Mouse (Mus musculus) left cerebral cortex, adult 18-20 months (tissue): ENCODE measurements around the gene Zfp36l2. TPM values are rescaled to one million over a fixed set of nuclear protein-coding genes. Genes with fewer than 3 reads are reported as not detected.
A peak's percentile ranks its signal among the peaks of the same experiment; 100 is the strongest.

ENCODE experiments used
- DNase-seq, 2 experiments: peaks; one replicate each; pipeline ENCODE4 v3.0.0; 2021 to 2022; ENCODE audit warnings: low spot score in 2 of 2, mixed read lengths in 1 of 2
- total RNA-seq, 2 experiments: library from RNA; stranded (reverse); gene quantifications; 2 replicates each; pipeline ENCODE4 v1.2.3; 2021

The Zfp36l2 gene
- total RNA-seq, 2 experiments from 2014 or later, result 24.8 to 25.1 TPM

- DNase-seq, result no peak
These were observed 33.3 kb downstream of the Zfp36l2 start for GRCm38 (mm10) chr17:84154302-84155028.

- no peak for DNase-seq
These were observed 34.6 kb downstream of the Zfp36l2 start for GRCm38 (mm10) chr17:84152976-84153786.

GRCm38 (mm10) chr17:84152206-84152975 is 35.4 kb downstream of the Zfp36l2 start:
- DNase-seq, result no peak

DNA sequence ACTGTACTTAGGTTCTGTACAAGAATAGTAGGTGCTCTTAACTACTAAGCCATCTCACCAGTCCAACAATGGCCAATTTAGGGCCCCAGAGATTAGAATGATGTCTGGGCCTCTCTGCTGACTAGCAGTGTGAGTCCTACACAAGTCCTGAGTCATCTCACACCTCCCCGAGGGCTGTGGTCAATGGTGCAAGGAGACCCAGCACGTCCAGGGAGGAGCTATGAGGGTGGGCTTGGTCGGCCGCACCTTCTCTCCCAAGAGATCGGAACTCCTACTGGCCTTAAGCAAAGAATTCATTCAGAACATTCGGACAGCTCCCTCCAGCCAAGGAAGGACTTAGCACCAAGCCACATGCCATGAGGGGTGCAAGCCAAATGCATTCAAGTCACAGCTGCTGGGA is 36.4 kb downstream of the Zfp36l2 start:
- no peak for DNase-seq

GRCm38 (mm10) chr17:84150291-84150690 is 37.5 kb downstream of the Zfp36l2 start:
- no peak for DNase-seq

DNA sequence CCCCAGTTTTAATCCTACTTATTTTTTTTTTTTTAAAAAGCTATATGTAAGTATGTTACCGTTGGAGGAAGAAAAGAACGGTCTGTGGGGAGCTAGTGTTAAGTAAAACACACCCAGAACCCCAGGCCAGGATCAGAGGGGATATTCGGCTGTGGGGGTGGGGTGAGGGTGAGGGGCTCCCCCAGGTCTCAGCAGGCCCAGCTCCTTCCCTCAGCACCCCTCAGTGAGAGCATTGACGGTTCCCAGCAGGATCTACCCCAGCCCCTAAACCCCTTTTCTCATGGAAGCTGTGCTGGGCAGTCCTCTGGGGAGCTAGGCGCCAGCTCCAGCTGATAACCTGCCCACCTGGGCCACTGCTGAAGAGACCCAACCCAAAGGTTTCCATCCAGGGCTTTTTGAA is 38.2 kb downstream of the Zfp36l2 start:
- no peak for DNase-seq

- DNase-seq, result peak; percentile 56 to 69
These were observed 39.0 kb downstream of the Zfp36l2 start for GRCm38 (mm10) chr17:84148499-84149484.

GRCm38 (mm10) chr17:84147183-84148108 is 40.3 kb downstream of the Zfp36l2 start:
- DNase-seq, result no peak

DNA sequence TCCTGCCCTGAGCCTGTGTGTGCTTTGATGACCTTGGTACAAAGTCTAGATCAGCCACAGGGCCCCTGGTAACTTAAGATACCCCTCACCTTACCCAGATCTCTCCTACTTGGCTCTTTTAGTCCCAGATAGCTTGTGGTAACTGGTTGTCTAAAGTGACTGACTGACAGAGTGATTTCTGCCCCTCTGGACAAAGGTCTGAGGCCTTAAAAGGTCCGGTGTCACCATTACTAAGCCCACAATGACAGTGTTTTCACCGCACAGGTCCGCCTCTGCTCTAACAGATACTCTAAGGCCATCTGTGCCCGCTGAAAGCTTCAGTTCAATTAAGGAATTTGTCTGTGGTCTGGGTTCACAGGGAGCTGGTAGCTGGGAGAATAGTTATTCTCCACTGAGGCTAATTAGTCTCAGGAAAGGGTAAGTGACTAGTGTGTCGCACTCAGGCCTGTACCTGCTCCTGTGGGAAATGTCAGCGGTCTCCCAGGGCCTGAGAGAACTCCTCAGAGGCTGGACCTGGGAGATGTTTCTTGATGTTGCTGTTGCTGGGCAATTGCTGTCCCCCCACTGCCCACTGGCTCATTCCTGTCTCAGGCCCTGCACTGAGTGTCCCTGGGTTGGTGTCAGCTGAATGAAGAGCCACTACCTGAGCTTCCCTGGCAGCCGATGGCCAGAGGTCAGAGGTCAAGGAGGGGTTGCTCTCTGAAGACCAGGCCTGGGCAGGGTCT is 41.1 kb downstream of the Zfp36l2 start:
- no peak for DNase-seq

DNA sequence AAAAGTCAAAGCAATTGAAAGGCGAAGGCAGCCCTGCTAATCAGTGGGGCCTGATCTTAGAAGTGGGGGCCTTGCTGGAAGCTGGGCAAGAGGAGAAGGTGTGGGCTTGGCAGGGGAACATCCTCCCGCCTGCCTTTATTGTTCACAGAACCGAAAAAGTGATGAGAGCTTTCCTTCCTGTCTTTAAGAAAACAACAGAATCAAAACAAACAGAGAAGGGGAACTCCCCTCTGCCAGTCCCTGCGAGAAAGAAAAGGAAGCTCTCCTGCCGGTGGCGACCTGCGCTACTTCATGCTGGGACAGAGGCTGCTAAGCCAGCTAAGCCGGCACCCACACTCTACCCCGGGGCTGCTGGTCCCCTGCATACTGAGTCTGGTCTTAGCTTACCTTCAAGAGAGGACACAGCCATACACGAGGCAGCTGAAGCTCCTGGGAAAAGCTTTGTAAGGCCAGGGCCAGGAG is 41.9 kb downstream of the Zfp36l2 start:
- no peak for DNase-seq

- no peak for DNase-seq
These were observed 42.8 kb downstream of the Zfp36l2 start for GRCm38 (mm10) chr17:84144762-84145599.

- DNase-seq, result no peak
These were observed 43.6 kb downstream of the Zfp36l2 start for GRCm38 (mm10) chr17:84144130-84144529.

DNA sequence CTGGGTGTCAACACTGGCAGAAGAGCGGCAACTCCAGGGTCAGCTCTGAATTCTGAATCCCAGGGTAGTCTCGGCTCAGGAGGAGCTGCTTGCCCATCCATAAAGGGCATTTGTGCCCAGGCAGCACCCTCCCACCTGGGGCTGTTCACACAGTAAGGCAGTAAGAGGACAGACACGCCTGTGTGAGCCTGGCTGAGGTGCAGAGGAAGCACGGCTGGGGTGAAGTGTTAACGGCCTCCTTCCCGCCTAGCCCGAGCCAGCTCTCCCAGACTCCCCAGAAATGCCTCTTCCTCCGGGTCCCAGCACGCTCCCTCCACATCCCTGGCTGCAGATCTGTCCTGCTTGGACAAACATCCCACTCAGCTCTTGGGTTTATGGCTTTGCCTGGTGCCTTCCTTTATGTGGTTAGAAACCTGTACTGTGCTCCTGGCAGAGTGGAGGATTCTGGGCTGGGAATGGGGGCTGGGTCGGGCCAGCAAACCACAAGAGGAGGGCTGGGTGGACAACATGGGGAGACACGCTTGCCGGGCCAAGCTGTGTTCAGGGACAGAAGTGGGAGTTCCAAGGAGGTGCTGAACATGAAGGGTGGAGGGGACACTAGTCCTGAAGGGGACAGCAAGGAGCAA is 44.4 kb downstream of the Zfp36l2 start:
- DNase-seq, result no peak

DNA sequence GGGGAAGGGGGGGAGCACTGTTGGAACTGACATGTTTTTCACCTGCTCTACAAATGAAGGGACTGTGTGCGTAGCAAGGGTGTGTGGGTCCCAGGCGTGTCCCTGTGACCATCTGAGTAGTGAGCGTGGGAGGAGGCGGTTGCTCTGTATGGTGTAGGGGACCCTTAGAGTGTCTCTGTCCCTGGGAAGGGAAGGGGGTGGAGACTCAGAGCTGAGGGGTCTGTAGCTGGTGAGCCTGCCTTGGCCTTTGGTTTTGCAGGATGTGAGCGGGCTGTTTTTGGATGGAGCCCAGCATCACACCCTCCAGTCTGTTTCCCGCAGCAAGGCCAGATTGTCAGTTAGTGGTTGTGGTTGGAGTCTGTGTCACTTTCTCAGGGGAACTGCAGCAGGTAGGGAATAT is 46.1 kb downstream of the Zfp36l2 start:
- no peak for DNase-seq

GRCm38 (mm10) chr17:84140822-84141507 is 46.8 kb downstream of the Zfp36l2 start:
- no peak for DNase-seq

GRCm38 (mm10) chr17:84137393-84138171 is 50.2 kb downstream of the Zfp36l2 start:
- no peak for DNase-seq
